Mouse (Mus musculus) intestine, postnatal 0 days (tissue): ENCODE results near the gene Notum. TPM values are rescaled to one million over a fixed set of nuclear protein-coding genes. Genes with fewer than 3 reads are reported as not detected.
A peak's percentile ranks its signal among the peaks of the same experiment; 100 is the strongest.

Source experiments
- ATAC-seq: fragments of 200-750 bp; cut with Nextera tagmentation; 2 replicates; pipeline ENCODE4 v1.8.0; 2017; ENCODE audit warnings: mild to moderate bottlenecking, moderate TSS enrichment, moderate library complexity
- H3K27ac ChIP-seq: fragments of 300-500 bp; sonication (generic); 2 replicates; pipeline ENCODE4 v1.5.1; 2014; ENCODE audit warnings: mild to moderate bottlenecking, low read depth, low read length, moderate library complexity
- H3K27me3 ChIP-seq: fragments of 300-500 bp; sonication (generic); replicated peaks from 2 replicates; pipeline ENCODE4 v1.6.1; 2014; ENCODE audit warnings: low read length, mixed read lengths; ENCODE audit not compliant: control insufficient read depth, insufficient read depth
- H3K36me3 ChIP-seq: fragments of 300-500 bp; sonication (generic); 2 replicates; pipeline ENCODE4 v1.6.1; 2014; ENCODE audit warnings: mild to moderate bottlenecking, moderate library complexity; ENCODE audit not compliant: control insufficient read depth, insufficient read depth
- H3K4me1 ChIP-seq: fragments of 300-500 bp; sonication (generic); replicated peaks from 2 replicates; pipeline ENCODE4 v1.6.1; 2014; ENCODE audit warnings: antibody characterized with exemption, low read length, mixed read lengths; ENCODE audit not compliant: control insufficient read depth, insufficient read depth
- H3K4me2 ChIP-seq: fragments of 300-500 bp; sonication (generic); replicated peaks from 2 replicates; pipeline ENCODE4 v1.6.1; 2014; ENCODE audit warnings: low read depth, mild to moderate bottlenecking, moderate library complexity
- H3K4me3 ChIP-seq: fragments of 300-500 bp; sonication (generic); 2 replicates; pipeline ENCODE4 v1.5.1; 2014; ENCODE audit warnings: low read depth, low read length
- H3K9ac ChIP-seq: fragments of 300-500 bp; sonication (generic); 2 replicates; pipeline ENCODE4 v1.6.1; 2014; ENCODE audit warnings: mild to moderate bottlenecking, low read depth, low read length
- H3K9me3 ChIP-seq: fragments of 300-500 bp; sonication (generic); 2 replicates; pipeline ENCODE4 v1.6.1; 2016; ENCODE audit warnings: mixed run types; ENCODE audit not compliant: control insufficient read depth
- CTCF ChIP-seq: sonication (generic); IDR thresholded peaks from 2 replicates; pipeline ENCODE4 v1.5.1; 2016; ENCODE audit warnings: low read depth, mild to moderate bottlenecking, control low read depth, antibody characterized with exemption, moderate library complexity
- WGBS: fragments of 180-500 bp; shearing (Covaris S2); extraction: QIAGEN DNeasy Blood & Tissue Kit; methylation state at CpG from one replicate; pipeline ENCODE4 v1.1.7; 2014; 5-methylcytosine and 5-hydroxymethylcytosine counted together
- polyA plus RNA-seq: library from polyadenylated mRNA; unstranded; fragments of >200 nt; fragmentation: Nextera tagmentation; extraction: Ambion mirVana; gene quantifications from 2 replicates; pipeline ENCODE4 v1.2.1, GENCODE M21; 2015

Notum gene
- polyA plus RNA-seq, 1 experiment from 2014 or later, result 0.68 TPM

DNA sequence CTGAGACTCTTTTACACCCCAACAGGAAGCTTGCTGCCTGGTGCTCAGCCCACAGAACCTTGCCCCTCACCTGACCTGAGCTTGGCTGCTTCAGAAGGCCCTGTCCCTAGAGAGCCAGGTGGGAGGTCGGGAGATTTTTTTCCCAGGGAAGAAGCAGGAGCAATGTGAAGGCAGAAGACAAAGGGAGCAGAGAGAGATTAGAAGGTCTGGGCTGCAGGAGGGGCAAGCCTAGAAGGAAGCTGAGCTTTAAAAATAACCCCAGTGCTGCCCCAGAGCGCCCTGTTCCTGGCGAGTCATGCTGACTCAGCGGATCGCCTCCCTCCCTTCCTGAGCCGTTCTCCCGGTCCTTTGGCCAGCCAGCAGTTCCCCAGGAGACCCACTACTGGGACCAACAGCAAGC is 31.1 kb downstream of the Notum start:
- Histone ChIP-seq H3K27me3 (no peaks in the 10 kb centered on the region), H3K27ac (peak overlapping the region; percentile 91), H3K9me3 (no peaks in the 10 kb centered on the region), H3K4me2 (peak overlapping the region; percentile 88), H3K36me3 (peaks cover 21% of the 10 kb centered on the region), H3K9ac (peak overlapping the region; percentile 32), H3K4me1 (peaks cover 9% of the 10 kb centered on the region), H3K4me3 (peak overlapping the region; percentile 15; the same call in 1 of the 2 replicates)
- TF ChIP-seq CTCF, result no peak
- ATAC-seq, result 0 out of 2 replicates have a peak, but pooled peaks have one; percentile 19
- WGBS, result 23% methylated on average over 7 of the region's 7 CpGs

GRCm38 (mm10) chr11:120629341-120629730 is 31.6 kb downstream of the Notum start:
- ATAC-seq, result no peak
- 58% methylated on average over 23 of the region's 23 CpGs for WGBS
- Histone ChIP-seq H3K4me3 (peak overlapping the region; percentile 15; the same call in 1 of the 2 replicates), H3K36me3 (peaks cover 21% of the 10 kb centered on the region), H3K9me3 (no peaks in the 10 kb centered on the region), H3K9ac (peak overlapping the region; percentile 32; the same call in 1 of the 2 replicates), H3K27ac (peak overlapping the region; percentile 91), H3K27me3 (no peaks in the 10 kb centered on the region), H3K4me2 (peak overlapping the region; percentile 88), H3K4me1 (peaks cover 9% of the 10 kb centered on the region)
- no peak for TF ChIP-seq CTCF

DNA sequence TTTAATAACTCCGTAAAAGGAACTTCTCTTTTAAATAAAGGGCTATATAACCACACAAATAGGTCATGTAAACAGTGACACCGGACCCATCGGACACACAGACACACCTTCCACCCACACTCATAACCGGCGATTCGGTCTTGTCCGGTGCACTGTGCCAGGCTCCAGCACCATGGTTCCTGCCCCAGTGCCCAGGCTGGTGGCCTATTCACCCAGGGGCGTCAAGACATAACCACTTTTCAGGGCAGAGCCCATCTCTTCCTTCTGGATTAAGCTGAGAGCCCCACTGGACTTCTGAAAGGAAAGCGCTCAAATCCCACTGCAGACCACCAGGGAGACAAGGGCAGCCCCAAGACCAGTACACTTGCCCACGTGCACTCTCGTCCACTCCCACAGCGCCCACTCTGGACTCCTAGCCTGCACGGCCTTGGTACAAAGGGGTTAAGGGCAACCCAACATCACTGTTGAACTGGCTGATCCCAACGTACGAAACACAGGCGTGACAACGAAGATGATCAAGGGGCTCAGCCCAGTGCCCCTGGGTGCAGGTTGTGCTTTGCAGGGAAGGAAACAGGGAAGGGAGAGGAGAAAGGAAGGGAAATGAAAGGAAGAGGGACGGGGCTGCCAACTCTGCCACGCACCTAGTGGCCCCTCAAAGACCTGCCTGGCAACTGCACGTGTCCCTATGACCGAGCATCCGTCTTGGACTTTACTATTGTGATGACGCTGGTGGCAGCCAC is 32.2 kb downstream of the Notum start:
- H3K36me3 ChIP-seq, result peaks cover 21% of the 10 kb centered on the region
- H3K4me1 ChIP-seq, result peaks cover 7% of the 10 kb centered on the region
- no peak for TF ChIP-seq CTCF
- H3K4me2 ChIP-seq, result peak overlapping the region; percentile 88
- no peak overlapping the region for H3K9ac ChIP-seq
- H3K9me3 ChIP-seq, result no peaks in the 10 kb centered on the region
- ATAC-seq, result no peak
- H3K4me3 ChIP-seq, result no peak overlapping the region; the same call in 1 of the 2 replicates
- H3K27me3 ChIP-seq, result no peaks in the 10 kb centered on the region
- 88% methylated on average over 23 of the region's 23 CpGs for WGBS
- H3K27ac ChIP-seq, result peak overlapping the region; percentile 91

DNA sequence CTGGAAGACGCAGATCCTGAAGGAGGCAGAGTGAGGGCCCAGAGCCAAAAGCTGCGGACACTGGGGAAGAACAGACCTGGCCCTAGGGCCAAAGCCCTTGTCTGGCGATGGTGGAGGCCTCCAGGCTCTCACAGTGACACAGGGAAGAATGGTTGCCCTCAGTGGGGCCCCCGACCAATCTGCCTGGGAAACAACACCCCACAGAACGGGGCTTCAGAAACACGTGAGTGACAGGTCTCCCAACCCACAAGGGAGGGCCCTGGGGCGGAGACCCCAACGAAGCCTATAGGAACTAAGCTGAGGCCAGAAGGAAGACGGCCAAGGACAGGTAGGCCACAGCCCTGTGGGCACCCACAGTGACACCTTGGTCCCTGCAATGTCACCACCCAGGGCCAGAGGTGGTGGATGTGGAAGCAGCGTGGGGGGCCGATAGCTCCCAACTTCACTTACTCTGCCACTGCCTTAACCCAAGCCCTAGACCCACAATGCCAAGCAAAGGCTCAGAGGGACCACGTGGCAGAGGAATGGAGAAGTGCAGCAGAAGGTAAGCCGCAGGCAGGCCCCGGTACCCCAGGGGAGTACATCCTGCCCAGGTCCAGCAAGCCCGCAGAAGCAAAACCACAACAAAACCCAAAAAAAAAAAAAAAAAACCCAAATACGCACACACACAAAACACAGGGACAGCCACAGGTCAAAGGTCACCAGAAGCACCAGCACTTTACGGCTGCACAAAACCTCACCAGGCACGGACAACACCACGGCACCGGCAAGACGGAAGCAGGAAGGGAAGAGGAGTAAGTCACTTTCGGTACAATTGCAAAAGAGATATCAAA is 33.3 kb downstream of the Notum start:
- Histone ChIP-seq H3K4me1 (peaks cover 10% of the 10 kb centered on the region), H3K9me3 (no peaks in the 10 kb centered on the region), H3K27me3 (no peaks in the 10 kb centered on the region), H3K36me3 (peaks cover 30% of the 10 kb centered on the region), H3K4me2 (no peak overlapping the region), H3K27ac (peak overlapping the region; percentile 21; the same call in 1 of the 2 replicates), H3K9ac (no peak overlapping the region), H3K4me3 (no peak overlapping the region)
- no peak for ATAC-seq
- TF ChIP-seq CTCF, result no peak
- WGBS, result 68% methylated on average over 22 of the region's 22 CpGs

GRCm38 (mm10) chr11:120626785-120627467 is 34.0 kb downstream of the Notum start:
- H3K9me3 ChIP-seq, result no peaks in the 10 kb centered on the region
- peaks cover 10% of the 10 kb centered on the region for H3K4me1 ChIP-seq
- no peak for ATAC-seq
- H3K9ac ChIP-seq, result no peak overlapping the region
- TF ChIP-seq CTCF, result no peak
- H3K27ac ChIP-seq, result 0 out of 2 replicates have a peak overlapping the region, but pooled peaks have one; percentile 21
- peaks cover 31% of the 10 kb centered on the region for H3K36me3 ChIP-seq
- WGBS, result 85% methylated on average over 11 of the region's 11 CpGs
- H3K4me2 ChIP-seq, result no peak overlapping the region
- no peaks in the 10 kb centered on the region for H3K27me3 ChIP-seq
- no peak overlapping the region for H3K4me3 ChIP-seq
